Mouse (Mus musculus) hindbrain, postnatal 0 days (tissue): ENCODE data around the gene Ackr1. TPM values are rescaled to one million over a fixed set of nuclear protein-coding genes. Genes with fewer than 3 reads are reported as not detected.
"Not testable (repeated sequence)": the region's sequence is repeated elsewhere in the genome, so short reads cannot be mapped to it uniquely, and the experiment has no call there.

Experiments
- ATAC-seq: fragments of 200-750 bp; cut with Nextera tagmentation; 2 replicates; pipeline ENCODE4 v1.8.0; 2017; ENCODE audit warnings: mild to moderate bottlenecking, moderate TSS enrichment, moderate library complexity
- DNase-seq: peaks from one replicate; pipeline ENCODE4 v3.0.0-alpha.2; 2015; ENCODE audit warnings: low spot score
- H3K27ac ChIP-seq: fragments of 300-500 bp; sonication (generic); 2 replicates; pipeline ENCODE4 v1.5.1; 2014; ENCODE audit warnings: mild to moderate bottlenecking
- H3K27me3 ChIP-seq: fragments of 300-500 bp; sonication (generic); 2 replicates; pipeline ENCODE4 v1.6.1; 2014; ENCODE audit warnings: low read length, mixed read lengths; ENCODE audit not compliant: insufficient read depth
- H3K36me3 ChIP-seq: fragments of 300-500 bp; sonication (generic); 2 replicates; pipeline ENCODE4 v1.6.1; 2014; ENCODE audit warnings: low read length, mixed read lengths; ENCODE audit not compliant: insufficient read depth
- H3K4me1 ChIP-seq: fragments of 300-500 bp; sonication (generic); 2 replicates; pipeline ENCODE4 v1.6.1; 2014; ENCODE audit warnings: antibody characterized with exemption, low read length, mixed read lengths; ENCODE audit not compliant: insufficient read depth
- H3K4me2 ChIP-seq: fragments of 300-500 bp; sonication (generic); 2 replicates; pipeline ENCODE4 v1.6.1; 2014; ENCODE audit warnings: low read depth, mild to moderate bottlenecking, low read length, moderate library complexity, mixed read lengths
- H3K4me3 ChIP-seq: fragments of 300-500 bp; sonication (generic); 2 replicates; pipeline ENCODE4 v1.5.1; 2014; ENCODE audit warnings: low read length
- H3K9ac ChIP-seq: fragments of 300-500 bp; sonication (generic); replicated peaks from 2 replicates; pipeline ENCODE4 v1.6.1; 2014; ENCODE audit warnings: mild to moderate bottlenecking, low read length, moderate library complexity, mixed read lengths
- H3K9me3 ChIP-seq: fragments of 300-500 bp; sonication (generic); 2 replicates; pipeline ENCODE4 v1.6.1; 2016; ENCODE audit warnings: low read length, mixed read lengths
- CTCF ChIP-seq: IDR thresholded peaks from 2 replicates; pipeline ENCODE4 v1.5.1; 2016; ENCODE audit warnings: antibody characterized with exemption, control low read depth, low read depth
- WGBS: fragments of 180-500 bp; shearing (Covaris S2); extraction: QIAGEN DNeasy Blood & Tissue Kit; methylation state at CpG from one replicate; pipeline ENCODE4 v1.1.7; 2014; 5-methylcytosine and 5-hydroxymethylcytosine counted together
- polyA plus RNA-seq: library from polyadenylated mRNA; unstranded; fragments of >200 nt; fragmentation: Nextera tagmentation; extraction: Ambion mirVana; gene quantifications from 2 replicates; pipeline ENCODE4 v1.2.1, GENCODE M21; 2015
- total RNA-seq: library from RNA; depleted of rRNA; stranded (reverse); fragments of >200 nt; gene quantifications from 2 replicates; pipeline ENCODE4 v1.2.3, GENCODE M21; 2014

The Ackr1 gene
- total and polyA plus RNA-seq, 2 experiments from 2014 or later, result 21.5 to 55.2 TPM

GRCm38 (mm10) chr1:173325395-173325794 is 8.2 kb downstream of the Ackr1 start:
- Histone ChIP-seq H3K27me3 (no peaks in the 10 kb centered on the region), H3K4me3 (no peak overlapping the region), H3K9me3 (no peaks in the 10 kb centered on the region), H3K36me3 (no peaks in the 10 kb centered on the region), H3K4me2 (no peak overlapping the region), H3K4me1 (no peaks in the 10 kb centered on the region), H3K27ac (no peak overlapping the region), H3K9ac (no peak overlapping the region)
- TF ChIP-seq CTCF, result no peak
- ATAC-seq, result no peak
- no peak for DNase-seq
- WGBS, result 100% methylated on average over 1 of the region's 1 CpGs

DNA sequence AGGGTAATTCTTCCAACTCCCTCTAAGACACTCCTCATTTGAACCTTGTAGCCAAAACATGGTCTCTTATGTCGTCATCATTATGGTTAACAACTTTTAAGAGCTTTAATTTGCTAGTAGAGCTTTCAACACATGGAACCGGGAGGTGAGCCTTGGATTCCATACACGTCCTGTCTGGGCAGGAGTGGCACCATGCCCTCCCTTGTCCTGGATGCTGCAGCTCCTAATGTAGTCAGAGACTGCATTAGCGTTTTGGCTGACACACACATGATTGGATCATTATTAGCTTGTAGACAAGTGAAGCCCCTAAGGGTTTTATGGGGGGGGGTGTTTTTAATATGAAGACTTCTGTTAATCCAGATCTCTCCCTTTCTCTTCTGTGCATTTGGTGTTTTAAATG is 8.6 kb downstream of the Ackr1 start:
- no peaks in the 10 kb centered on the region for H3K4me1 ChIP-seq
- no peak for ATAC-seq
- H3K9me3 ChIP-seq, result no peaks in the 10 kb centered on the region
- no peak overlapping the region for H3K4me2 ChIP-seq
- no peak overlapping the region for H3K9ac ChIP-seq
- H3K27ac ChIP-seq, result no peak overlapping the region
- H3K36me3 ChIP-seq, result no peaks in the 10 kb centered on the region
- no peak for TF ChIP-seq CTCF
- WGBS, result 59% methylated on average over 4 of the region's 4 CpGs
- H3K27me3 ChIP-seq, result no peaks in the 10 kb centered on the region
- H3K4me3 ChIP-seq, result no peak overlapping the region
- no peak for DNase-seq

DNA sequence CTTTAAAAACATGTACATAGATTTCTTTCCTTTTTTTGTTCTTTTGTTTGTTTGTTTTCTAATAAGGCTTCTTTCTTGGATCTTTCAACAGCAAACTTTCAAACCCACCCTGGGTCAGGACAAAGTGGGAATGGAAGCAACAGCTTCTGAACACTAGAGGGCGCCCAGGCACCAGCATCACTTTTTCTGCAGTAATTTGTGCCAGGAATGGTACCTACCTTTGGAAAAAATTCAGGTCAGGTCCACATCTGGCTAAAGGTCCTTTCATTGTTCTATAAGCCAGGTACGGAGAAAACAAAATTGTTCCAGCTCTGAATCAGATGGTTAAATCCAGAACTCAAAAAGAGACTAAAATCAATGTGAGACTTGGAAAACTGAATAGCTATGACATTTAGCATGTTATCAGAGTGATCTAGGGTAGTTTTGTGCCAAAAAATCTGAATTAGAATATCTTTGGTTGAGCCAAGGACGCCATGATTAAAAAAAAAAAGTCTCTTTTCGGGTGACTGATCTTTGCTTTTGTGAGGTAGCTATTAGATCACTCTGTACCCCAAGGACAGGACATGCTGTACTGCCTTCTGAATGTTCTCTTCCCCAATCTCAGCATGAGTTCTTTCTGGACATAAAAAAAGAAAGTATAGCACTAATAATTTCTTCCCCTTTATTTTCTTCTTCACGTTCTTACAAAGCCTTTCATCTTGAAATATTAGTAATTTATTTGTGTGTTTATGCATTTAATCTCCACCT is 9.5 kb downstream of the Ackr1 start:
- H3K36me3 ChIP-seq, result no peaks in the 10 kb centered on the region
- no peaks in the 10 kb centered on the region for H3K27me3 ChIP-seq
- H3K4me1 ChIP-seq, result no peaks in the 10 kb centered on the region
- H3K9me3 ChIP-seq, result no peaks in the 10 kb centered on the region
- no peak overlapping the region for H3K4me2 ChIP-seq
- 32% methylated on average over 5 of the region's 5 CpGs for WGBS
- no peak overlapping the region for H3K4me3 ChIP-seq
- no peak overlapping the region for H3K9ac ChIP-seq
- TF ChIP-seq CTCF, result peak; percentile 83
- no peak overlapping the region for H3K27ac ChIP-seq
- DNase-seq (peak; percentile 59), ATAC-seq (no peak)

DNA sequence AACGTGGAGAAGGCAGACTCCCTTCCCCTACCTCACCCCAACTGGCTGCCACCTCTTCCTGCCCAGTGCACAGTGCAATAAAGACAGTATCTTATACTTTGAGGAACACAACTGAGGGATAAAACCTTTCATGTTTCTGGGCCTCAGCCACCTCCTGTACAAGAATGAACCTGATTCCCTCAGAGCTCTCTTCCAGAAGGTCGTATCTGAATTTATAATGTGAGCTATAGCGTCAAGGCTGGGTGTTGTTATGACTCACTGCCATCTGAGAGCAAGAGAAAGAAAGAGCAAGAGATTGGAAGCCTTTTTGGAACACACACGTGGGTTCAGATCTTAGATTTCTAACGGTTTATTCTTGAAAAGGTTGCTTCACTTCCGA is 11.3 kb downstream of the Ackr1 start:
- Histone ChIP-seq H3K4me3 (no peak overlapping the region), H3K27ac (no peak overlapping the region), H3K9ac (no peak overlapping the region), H3K4me1 (no peaks in the 10 kb centered on the region), H3K4me2 (no peak overlapping the region), H3K36me3 (no peaks in the 10 kb centered on the region), H3K9me3 (no peaks in the 10 kb centered on the region), H3K27me3 (no peaks in the 10 kb centered on the region)
- ATAC-seq (no peak), DNase-seq (no peak)
- WGBS, result 65% methylated on average over 6 of the region's 6 CpGs
- TF ChIP-seq CTCF, result no peak

GRCm38 (mm10) chr1:173321593-173322248 is 11.8 kb downstream of the Ackr1 start:
- WGBS, result 29% methylated on average over 8 of the region's 8 CpGs
- TF ChIP-seq CTCF, result no peak
- H3K4me1 ChIP-seq, result no peaks in the 10 kb centered on the region
- no peaks in the 10 kb centered on the region for H3K36me3 ChIP-seq
- H3K4me2 ChIP-seq, result no peak overlapping the region
- H3K4me3 ChIP-seq, result no peak overlapping the region
- DNase-seq (no peak), ATAC-seq (peak; percentile 61; the same call in 1 of the 2 replicates)
- no peaks in the 10 kb centered on the region for H3K27me3 ChIP-seq
- no peak overlapping the region for H3K27ac ChIP-seq
- H3K9me3 ChIP-seq, result no peaks in the 10 kb centered on the region
- no peak overlapping the region for H3K9ac ChIP-seq

DNA sequence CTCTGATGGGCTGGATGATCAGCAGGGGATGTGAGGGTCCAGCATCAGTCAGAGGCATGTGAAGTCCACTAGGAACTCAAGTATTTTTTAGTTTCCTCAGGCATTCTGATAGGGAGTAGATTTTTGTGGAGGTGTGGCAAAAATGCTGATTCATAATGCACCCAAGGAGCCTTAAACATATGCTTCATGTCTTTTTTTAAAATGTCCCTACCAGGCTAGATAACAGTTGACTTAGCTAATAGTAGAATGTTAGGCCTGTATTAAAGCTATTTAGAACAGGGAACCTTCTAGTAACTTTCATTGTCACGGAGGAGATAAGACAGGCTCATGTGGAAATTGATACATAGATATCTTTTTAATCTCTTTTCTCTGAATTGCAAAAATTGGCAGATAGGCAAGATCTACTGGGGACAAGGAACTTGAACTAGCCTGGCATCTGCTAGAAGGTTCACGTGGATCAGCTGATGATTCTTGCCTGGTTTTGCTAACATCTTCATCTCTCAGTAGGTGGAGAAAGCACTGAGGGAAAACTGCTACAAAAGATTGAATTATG is 15.5 kb downstream of the Ackr1 start:
- no peaks in the 10 kb centered on the region for H3K27me3 ChIP-seq
- no peak overlapping the region for H3K9ac ChIP-seq
- no peak overlapping the region for H3K4me3 ChIP-seq
- no peak for ATAC-seq
- H3K9me3 ChIP-seq, result no peaks in the 10 kb centered on the region
- WGBS, result 92% methylated on average over 2 of the region's 2 CpGs
- no peaks in the 10 kb centered on the region for H3K36me3 ChIP-seq
- no peak for TF ChIP-seq CTCF
- H3K4me2 ChIP-seq, result no peak overlapping the region
- H3K4me1 ChIP-seq, result no peaks in the 10 kb centered on the region
- H3K27ac ChIP-seq, result no peak overlapping the region
- DNase-seq, result no peak

- no peak for TF ChIP-seq CTCF
- Histone ChIP-seq H3K4me1 (no peaks in the 10 kb centered on the region), H3K9ac (no peak overlapping the region), H3K27ac (no peak overlapping the region), H3K27me3 (no peaks in the 10 kb centered on the region), H3K36me3 (no peaks in the 10 kb centered on the region), H3K4me2 (no peak overlapping the region), H3K9me3 (no peaks in the 10 kb centered on the region), H3K4me3 (no peak overlapping the region)
- ATAC-seq (no peak), DNase-seq (no peak)
- 84% methylated on average over 3 of the region's 3 CpGs for WGBS
These were observed 17.8 kb downstream of the Ackr1 start for GRCm38 (mm10) chr1:173315725-173316124.

- ATAC-seq, DNase-seq, H3K9ac ChIP-seq, H3K4me3 ChIP-seq, H3K9me3 ChIP-seq, H3K4me1 ChIP-seq, H3K4me2 ChIP-seq, H3K27me3 ChIP-seq, H3K27ac ChIP-seq, H3K36me3 ChIP-seq: not testable (repeated sequence)
- WGBS, result 84% methylated on average over 7 of the region's 7 CpGs
These were observed 20.0 kb downstream of the Ackr1 start for GRCm38 (mm10) chr1:173313535-173314050.

DNA sequence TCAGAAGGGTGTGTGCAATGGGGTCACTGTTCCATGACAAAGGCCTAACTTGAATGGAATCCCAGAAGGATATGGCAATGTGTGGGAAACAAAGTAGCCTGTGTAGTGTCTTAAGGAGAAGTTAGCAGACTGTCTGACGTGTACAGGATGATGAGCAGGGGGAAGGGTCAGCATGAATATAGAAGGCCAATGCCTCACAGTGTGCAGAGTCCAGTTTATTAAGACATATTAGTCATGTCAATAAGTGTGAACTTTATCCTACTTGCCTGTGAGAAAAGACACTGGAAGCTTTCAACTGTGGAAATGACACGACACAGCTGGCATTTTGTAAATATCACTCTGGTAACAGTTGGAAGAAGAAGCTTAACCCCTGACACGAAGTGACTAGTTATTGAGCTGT is 30.8 kb downstream of the Ackr1 start:
- H3K4me2 ChIP-seq, result not testable (repeated sequence)

More for the DNA sequence above, 30.8 kb downstream of the Ackr1 start:
- not testable (repeated sequence) for H3K9me3 ChIP-seq, H3K4me3 ChIP-seq, H3K27me3 ChIP-seq, H3K9ac ChIP-seq, H3K36me3 ChIP-seq, H3K27ac ChIP-seq, DNase-seq, H3K4me1 ChIP-seq, ATAC-seq
- WGBS, result 50% methylated on average over 3 of the region's 3 CpGs
